Mouse (Mus musculus) liver, embryonic 16.5 days (tissue): ENCODE measurements around the gene Gm12169. TPM values are rescaled to one million over a fixed set of nuclear protein-coding genes. Genes with fewer than 3 reads are reported as not detected.

ENCODE experiments used
- ATAC-seq: fragments of 200-750 bp; cut with Nextera tagmentation; 2 replicates; pipeline ENCODE4 v1.8.0; 2017; ENCODE audit warnings: low read depth, mild to moderate bottlenecking, moderate number of reproducible peaks, moderate library complexity
- H3K27ac ChIP-seq: fragments of 300-500 bp; sonication (generic); 2 replicates; pipeline ENCODE4 v1.5.1; 2014; ENCODE audit warnings: mild to moderate bottlenecking, low read length
- H3K27me3 ChIP-seq: fragments of 300-500 bp; sonication (generic); 2 replicates; pipeline ENCODE4 v1.6.1; 2014; ENCODE audit warnings: low read depth, low read length, mixed read lengths; ENCODE audit not compliant: control insufficient read depth, insufficient read depth
- H3K36me3 ChIP-seq: fragments of 300-500 bp; sonication (generic); 2 replicates; pipeline ENCODE4 v1.6.1; 2014; ENCODE audit warnings: mild to moderate bottlenecking; ENCODE audit not compliant: control insufficient read depth, insufficient read depth
- H3K4me1 ChIP-seq: fragments of 300-500 bp; sonication (generic); 2 replicates; pipeline ENCODE4 v1.6.1; 2014; ENCODE audit warnings: low read depth, low read length, mixed read lengths; ENCODE audit not compliant: control insufficient read depth
- H3K4me2 ChIP-seq: fragments of 300-500 bp; sonication (generic); 2 replicates; pipeline ENCODE4 v1.6.1; 2014; ENCODE audit warnings: low read depth, low read length, mixed read lengths
- H3K4me3 ChIP-seq: fragments of 300-500 bp; sonication (generic); 2 replicates; pipeline ENCODE4 v1.5.1; 2014; ENCODE audit warnings: low read depth, mild to moderate bottlenecking, low read length
- H3K9ac ChIP-seq: fragments of 300-500 bp; sonication (generic); 2 replicates; pipeline ENCODE4 v1.6.1; 2014; ENCODE audit warnings: low read depth, low read length
- H3K9me3 ChIP-seq: fragments of 300-500 bp; sonication (generic); replicated peaks from 2 replicates; pipeline ENCODE4 v1.6.1; 2016; ENCODE audit warnings: low read length; ENCODE audit not compliant: control insufficient read depth
- WGBS: fragments of 180-500 bp; shearing (Covaris S2); extraction: QIAGEN DNeasy Blood & Tissue Kit; methylation state at CpG from one replicate; pipeline ENCODE4 v1.1.7; 2014; ENCODE audit not compliant: insufficient replicate concordance; 5-methylcytosine and 5-hydroxymethylcytosine counted together
- polyA plus RNA-seq: library from polyadenylated mRNA; unstranded; fragments of >200 nt; fragmentation: Nextera tagmentation; extraction: Ambion mirVana; gene quantifications from 2 replicates; pipeline ENCODE4 v1.2.1, GENCODE M21; 2015

Gene Gm12169
- polyA plus RNA-seq, 1 experiment from 2014 or later: not detected

- ATAC-seq: no peak
- no peak within 1 kb of the TSS for H3K4me3 ChIP-seq
- no peaks in the 10 kb centered on the region for H3K9me3 ChIP-seq
- no peak within 1 kb of the TSS for H3K9ac ChIP-seq
- no peaks in the 10 kb centered on the region for H3K4me1 ChIP-seq
- H3K27me3 ChIP-seq: no peaks in the 10 kb centered on the region
- no peak within 1 kb of the TSS for H3K4me2 ChIP-seq
- WGBS: 67% methylated on average over 1 of the region's 1 CpGs
- H3K27ac ChIP-seq: no peak within 1 kb of the TSS
- no peaks in the 10 kb centered on the region for H3K36me3 ChIP-seq
Measured at GRCm38 (mm10) chr11:46571327-46571726, 47.3 kb downstream of the Gm12169 start, which contains the start of gene BC053393. BC053393 (plus strand) TSS chr11:46571536.

DNA sequence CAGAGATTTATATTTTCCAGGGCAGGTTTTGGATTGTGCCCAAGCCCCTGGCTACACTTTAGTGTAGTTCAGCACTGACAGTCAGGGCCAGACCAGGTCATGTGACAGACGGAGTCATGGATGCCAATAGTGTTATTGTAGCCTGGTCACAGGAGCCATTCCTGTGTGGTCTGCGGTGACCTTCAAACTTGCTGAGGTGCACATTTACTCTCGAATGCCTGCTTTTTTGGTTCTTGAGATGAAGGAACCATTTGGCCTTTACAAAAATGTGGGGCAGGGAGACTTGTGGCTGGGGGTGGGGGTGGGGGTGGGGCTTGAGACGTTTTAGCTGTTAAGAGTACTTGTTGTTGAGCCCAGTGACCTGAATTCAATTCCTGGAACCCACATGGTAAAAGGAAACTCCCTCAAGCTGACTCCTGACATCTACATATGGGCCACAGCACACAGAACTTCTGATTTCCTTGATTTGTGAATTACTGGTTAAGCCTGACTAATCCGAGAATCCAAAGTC is 54.8 kb downstream of the Gm12169 start:
- WGBS: 44% methylated on average over 5 of the region's 5 CpGs
- no peak for ATAC-seq
- H3K27ac ChIP-seq: no peak overlapping the region
- H3K27me3 ChIP-seq: no peaks in the 10 kb centered on the region
- H3K36me3 ChIP-seq: no peaks in the 10 kb centered on the region
- no peak overlapping the region for H3K4me2 ChIP-seq
- no peaks in the 10 kb centered on the region; the same call in 1 of the 2 replicates for H3K4me1 ChIP-seq
- H3K9me3 ChIP-seq: no peaks in the 10 kb centered on the region
- H3K9ac ChIP-seq: no peak overlapping the region
- H3K4me3 ChIP-seq: no peak overlapping the region

GRCm38 (mm10) chr11:46580428-46580827 is 56.4 kb downstream of the Gm12169 start:
- Histone ChIP-seq H3K27ac (peak overlapping the region; percentile 35; the same call in 1 of the 2 replicates), H3K4me3 (no peak overlapping the region), H3K27me3 (no peaks in the 10 kb centered on the region), H3K9ac (no peak overlapping the region), H3K9me3 (no peaks in the 10 kb centered on the region), H3K4me2 (no peak overlapping the region), H3K4me1 (no peaks in the 10 kb centered on the region; the same call in 1 of the 2 replicates), H3K36me3 (no peaks in the 10 kb centered on the region)
- 44% methylated on average over 3 of the region's 3 CpGs for WGBS
- peak; percentile 74 for ATAC-seq

DNA sequence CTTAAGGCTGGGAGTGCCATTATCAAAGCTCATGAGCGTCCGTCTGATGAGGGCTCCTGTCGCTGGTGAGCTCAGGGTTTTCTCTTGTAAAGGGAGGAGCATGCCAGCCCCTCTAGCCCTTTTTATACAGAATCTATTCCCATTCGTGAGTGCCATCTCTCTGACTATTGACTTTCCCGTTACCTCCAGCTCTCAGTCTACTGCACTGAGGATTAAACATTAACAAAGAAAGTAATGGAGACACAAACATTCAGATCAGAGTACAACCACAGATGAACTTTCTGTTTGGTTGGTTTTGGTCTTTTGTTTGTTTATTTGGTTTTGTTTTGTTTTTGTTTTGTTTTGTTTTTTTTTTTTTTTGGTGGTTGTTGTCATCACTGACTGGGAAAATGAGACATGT is 58.7 kb downstream of the Gm12169 start:
- Histone ChIP-seq H3K4me1 (no peaks in the 10 kb centered on the region; the same call in 1 of the 2 replicates), H3K27ac (peak overlapping the region; percentile 23; the same call in 1 of the 2 replicates), H3K4me2 (peak overlapping the region; percentile 10; the same call in 1 of the 2 replicates), H3K27me3 (no peaks in the 10 kb centered on the region), H3K9ac (no peak overlapping the region), H3K9me3 (no peaks in the 10 kb centered on the region), H3K36me3 (no peaks in the 10 kb centered on the region), H3K4me3 (no peak overlapping the region)
- ATAC-seq: peak; percentile 47; the same call in 1 of the 2 replicates
- WGBS: 57% methylated on average over 5 of the region's 5 CpGs

Other genes with a start within 250 kb of the Gm12169 start
- 4.6 and 5.7 TPM in 2 replicates for gene Cyfip2, start 211.4 kb upstream of the Gm12169 start, polyA plus RNA-seq
- gene Itk, start 134.7 kb upstream of the Gm12169 start, polyA plus RNA-seq: 0.09 and 0.12 TPM in 2 replicates
- gene Fam71b, start 127.7 kb upstream of the Gm12169 start, polyA plus RNA-seq: 0.04 TPM in 1 of 2 replicates, not detected in the other
- 44.8 and 49.7 TPM in 2 replicates for gene Med7, start 87.3 kb upstream of the Gm12169 start, polyA plus RNA-seq
- 0.38 and 0.39 TPM in 2 replicates for gene Havcr2, start 69.3 kb upstream of the Gm12169 start, polyA plus RNA-seq
- not detected in 2 replicates for gene BC053393, start 47.3 kb downstream of the Gm12169 start, polyA plus RNA-seq
- gene Dppa1, start 105.0 kb downstream of the Gm12169 start, polyA plus RNA-seq: not detected in 2 replicates
- gene Timd2, start 182.8 kb downstream of the Gm12169 start, polyA plus RNA-seq: 55.6 and 56.4 TPM in 2 replicates
- gene Havcr1, start 210.9 kb downstream of the Gm12169 start, polyA plus RNA-seq: 0.06 and 0.14 TPM in 2 replicates